Mouse (Mus musculus): Measurements from ENCODE around the gene Wdr27. TPM values are rescaled to one million over a fixed set of nuclear protein-coding genes. Genes with fewer than 3 reads are reported as not detected.
"Not testable (repeated sequence)": the region's sequence is repeated elsewhere in the genome, so short reads cannot be mapped to it uniquely, and the experiment has no call there.

Gene Wdr27
- total RNA-seq, 2 experiments from 2014 or later, result 3.1 to 3.7 TPM

DNA sequence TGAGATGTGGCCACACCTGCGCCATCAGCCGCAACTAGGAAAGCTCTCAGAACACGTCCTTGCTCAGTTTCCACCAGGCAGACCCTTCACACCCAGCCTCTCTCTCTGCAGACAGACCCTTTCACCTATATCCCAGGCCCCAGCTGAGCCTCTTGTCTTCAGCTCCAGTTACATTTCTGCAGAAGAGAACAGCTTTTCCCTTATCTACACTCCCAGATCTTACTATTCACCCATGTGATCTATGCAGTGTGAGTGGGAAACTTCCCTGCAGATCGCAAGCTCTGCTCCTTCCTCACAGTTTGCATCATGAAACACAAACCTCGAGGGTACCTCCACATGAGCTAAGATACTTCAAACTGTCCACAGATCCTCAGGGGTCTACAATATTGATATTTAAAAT, 11.5 kb downstream of the Wdr27 start:
- no peak for DNase-seq (ENCODE audit: low spot score in 2 of 2)

DNA sequence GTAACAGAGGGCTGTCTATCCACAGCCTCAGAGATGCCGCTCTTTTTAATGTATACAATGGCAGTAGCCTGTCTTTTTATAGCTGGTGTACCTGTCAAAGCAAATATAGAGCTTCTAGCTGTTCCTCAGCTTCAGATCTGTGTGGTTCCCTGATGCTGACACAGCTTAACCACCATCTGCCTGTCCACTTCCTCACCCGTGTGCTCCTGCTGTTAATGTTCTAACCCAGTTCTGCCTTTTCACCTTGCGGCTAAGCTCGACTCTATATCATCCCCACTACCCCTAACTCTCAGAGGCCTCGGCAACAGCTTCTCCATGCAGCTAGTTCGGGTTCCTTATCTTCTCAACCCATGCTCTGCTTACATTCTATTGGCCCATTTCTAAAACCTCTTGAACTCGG, 12.3 kb downstream of the Wdr27 start:
- no peak for DNase-seq (ENCODE audit: low spot score in 2 of 2)

GRCm38 (mm10) chr17:14928631-14929030, 14.3 kb downstream of the Wdr27 start:
- DNase-seq (ENCODE audit: low spot score in 2 of 2), result no peak

GRCm38 (mm10) chr17:14927644-14928218, 15.2 kb downstream of the Wdr27 start:
- no peak for DNase-seq (ENCODE audit: low spot score in 2 of 2)

DNA sequence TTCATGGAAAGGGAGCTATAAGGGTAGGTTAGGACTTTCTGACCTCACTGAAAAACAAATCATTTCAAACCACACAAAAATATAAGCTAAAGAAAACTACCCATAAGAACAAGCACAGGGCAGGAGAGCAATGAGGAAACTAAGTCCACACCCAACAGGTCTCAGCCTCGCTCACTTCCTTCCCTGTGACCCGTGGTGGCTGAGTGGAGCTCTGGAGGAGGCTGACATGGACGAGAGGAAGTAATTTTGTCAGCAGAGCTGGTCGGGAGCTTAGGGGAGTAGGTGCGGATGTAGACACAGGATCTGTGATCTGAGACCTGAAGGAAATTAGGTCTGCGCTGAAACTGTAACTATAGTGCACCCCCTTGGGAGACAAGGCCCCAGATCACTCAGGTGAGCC, 21.4 kb downstream of the Wdr27 start:
- no peak for DNase-seq (ENCODE audit: low spot score in 2 of 2)

- DNase-seq (ENCODE audit: low spot score in 2 of 2), result no peak
These were observed 25.1 kb downstream of the Wdr27 start for GRCm38 (mm10) chr17:14917866-14918265.

DNA sequence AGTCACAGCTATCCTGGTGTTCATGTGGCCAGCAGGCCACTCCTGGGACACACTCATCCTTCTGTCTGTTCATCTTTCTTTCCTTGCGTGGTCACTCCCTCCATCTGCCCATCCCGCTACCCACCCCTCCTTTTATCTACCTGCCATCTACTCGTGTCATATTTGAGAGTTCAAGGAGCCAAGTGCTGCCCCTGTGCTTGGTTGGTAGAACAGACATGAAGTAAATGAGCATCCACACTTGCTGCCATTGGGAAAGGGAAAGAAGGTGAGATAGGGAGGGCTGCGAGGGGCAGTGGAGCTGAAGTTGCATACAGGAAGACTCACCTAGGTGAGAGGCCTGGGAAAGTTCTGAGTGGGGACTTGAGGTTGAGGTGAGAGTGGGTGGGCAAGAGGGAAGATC, 28.6 kb downstream of the Wdr27 start:
- DNase-seq (ENCODE audit: low spot score in 2 of 2), result no peak

DNA sequence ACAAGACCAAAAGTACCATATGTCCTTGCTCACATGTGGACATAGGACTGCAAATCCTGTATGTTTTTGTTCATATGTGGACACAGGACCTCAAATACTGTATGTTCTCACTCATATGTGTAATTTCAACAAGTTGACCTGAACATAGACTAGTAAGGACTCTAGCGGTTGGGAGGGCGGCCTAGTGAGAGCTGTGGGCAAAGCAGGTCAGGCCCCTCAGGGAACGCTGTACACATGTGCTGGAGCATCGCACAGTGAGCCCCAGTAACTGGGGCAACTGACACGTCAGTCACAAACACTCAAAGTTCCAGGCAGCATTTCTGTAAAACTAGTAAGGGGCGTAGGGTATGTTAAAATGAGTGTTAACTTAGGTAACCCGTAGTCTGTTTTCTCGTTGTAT, 30.0 kb downstream of the Wdr27 start:
- DNase-seq (ENCODE audit: low spot score in 2 of 2), result no peak

- no peak for DNase-seq (ENCODE audit: low spot score in 2 of 2)
These were observed 30.5 kb downstream of the Wdr27 start for GRCm38 (mm10) chr17:14912420-14912819.

DNA sequence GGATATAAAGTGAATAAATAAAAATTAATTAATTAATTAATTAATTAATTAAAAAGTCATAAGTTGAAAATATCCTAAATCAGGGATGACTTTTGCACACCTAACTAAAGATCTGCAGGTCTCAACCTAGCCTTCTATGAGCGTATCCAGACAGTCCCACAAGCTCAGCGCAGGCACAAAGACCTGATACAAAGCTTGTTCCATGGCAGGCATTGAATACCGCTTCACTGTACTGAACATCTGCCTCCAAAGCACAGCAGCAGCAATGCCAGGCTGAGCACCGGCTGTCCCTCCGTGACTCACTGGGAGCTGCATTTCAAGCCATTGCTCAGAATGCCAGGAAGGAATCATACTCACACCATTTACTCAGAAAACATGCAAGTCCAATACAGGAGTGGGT, 32.2 kb downstream of the Wdr27 start:
- peak in 1 of 2 experiments; percentile 13 for DNase-seq (ENCODE audit: low spot score in 2 of 2)

GRCm38 (mm10) chr17:14909331-14909730, 33.6 kb downstream of the Wdr27 start:
- DNase-seq (ENCODE audit: low spot score in 2 of 2), result no peak

DNA sequence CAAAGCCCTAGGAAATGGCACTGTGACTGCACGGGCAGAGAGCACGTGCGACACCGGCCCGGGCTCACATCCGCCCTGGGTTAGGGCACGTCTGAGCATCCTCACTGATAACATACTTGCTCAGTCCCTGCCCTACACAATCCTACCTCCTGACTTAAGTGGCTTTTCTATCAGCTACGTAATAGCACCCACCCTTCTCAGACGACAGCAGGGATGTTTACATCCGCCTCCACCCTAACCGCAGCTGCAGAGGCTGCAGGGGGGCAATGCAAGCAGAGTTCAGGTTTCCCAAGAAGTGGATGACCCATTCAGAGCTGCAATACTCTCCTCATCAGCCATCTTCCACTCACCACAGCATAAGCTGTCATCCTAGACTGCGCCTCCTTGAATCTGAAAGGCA, 35.8 kb downstream of the Wdr27 start:
- no peak for DNase-seq (ENCODE audit: low spot score in 2 of 2)

- no peak for DNase-seq (ENCODE audit: low spot score in 2 of 2)
These were observed 36.3 kb downstream of the Wdr27 start for GRCm38 (mm10) chr17:14906611-14907010.

DNA sequence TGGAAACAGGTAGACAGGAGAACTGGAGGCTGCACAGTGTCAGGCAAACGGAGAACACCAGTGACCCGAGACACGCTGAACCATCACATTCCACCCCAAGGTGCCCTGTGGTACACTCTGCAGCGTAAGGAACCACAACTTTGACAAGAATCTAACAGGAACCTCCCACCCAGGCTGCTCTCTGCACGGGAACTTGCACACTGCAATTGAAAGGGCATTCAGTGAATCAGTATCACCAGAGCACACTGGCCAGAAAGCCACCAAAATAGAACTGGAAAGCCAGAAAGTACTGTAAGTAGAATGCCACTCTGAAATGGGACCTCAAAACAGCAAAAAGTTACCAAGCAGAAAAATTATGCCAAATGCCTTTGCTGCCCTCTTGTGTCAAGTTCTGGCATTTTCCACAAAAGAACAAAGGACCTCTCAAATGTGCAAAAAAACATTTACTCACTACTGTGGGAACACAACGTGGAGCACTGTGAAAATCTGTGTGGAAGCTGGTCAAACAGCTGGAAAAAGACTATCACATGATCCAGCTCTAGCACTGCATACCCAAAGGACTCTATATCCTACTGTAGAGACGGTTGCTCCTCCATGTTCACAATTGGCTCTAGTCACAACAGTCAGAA, 38.2 kb downstream of the Wdr27 start:
- DNase-seq (ENCODE audit: low spot score in 2 of 2), result peak; percentile 56 to 91

- DNase-seq (ENCODE audit: low spot score in 2 of 2), result no peak
These were observed 38.8 kb downstream of the Wdr27 start for GRCm38 (mm10) chr17:14904206-14904605.

- DNase-seq (ENCODE audit: low spot score in 2 of 2), result no peak
These were observed 39.7 kb downstream of the Wdr27 start for GRCm38 (mm10) chr17:14903212-14903611.

DNA sequence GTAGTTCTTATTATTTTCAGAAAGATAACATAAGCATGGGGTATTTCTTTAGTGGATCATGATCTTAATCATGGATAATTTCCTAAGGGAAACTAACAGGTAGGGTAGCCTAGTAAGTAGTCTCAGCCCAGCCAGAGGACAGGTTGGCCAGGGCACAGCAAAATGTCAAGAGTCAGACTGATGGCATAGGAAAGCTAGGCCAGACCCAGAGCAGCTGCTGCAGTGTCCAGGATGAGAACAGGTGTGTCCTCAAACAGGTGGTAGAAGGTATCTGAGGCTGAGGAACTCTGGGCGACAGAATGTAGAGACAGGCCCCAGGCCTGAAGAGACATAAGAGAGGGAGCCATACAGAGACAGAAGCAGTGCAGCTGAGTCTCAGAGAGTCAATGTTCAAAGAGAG, 44.0 kb downstream of the Wdr27 start:
- DNase-seq (ENCODE audit: low spot score in 2 of 2), result no peak

GRCm38 (mm10) chr17:14895058-14895457, 47.9 kb downstream of the Wdr27 start:
- DNase-seq (ENCODE audit: low spot score in 2 of 2), result not testable (repeated sequence)

DNA sequence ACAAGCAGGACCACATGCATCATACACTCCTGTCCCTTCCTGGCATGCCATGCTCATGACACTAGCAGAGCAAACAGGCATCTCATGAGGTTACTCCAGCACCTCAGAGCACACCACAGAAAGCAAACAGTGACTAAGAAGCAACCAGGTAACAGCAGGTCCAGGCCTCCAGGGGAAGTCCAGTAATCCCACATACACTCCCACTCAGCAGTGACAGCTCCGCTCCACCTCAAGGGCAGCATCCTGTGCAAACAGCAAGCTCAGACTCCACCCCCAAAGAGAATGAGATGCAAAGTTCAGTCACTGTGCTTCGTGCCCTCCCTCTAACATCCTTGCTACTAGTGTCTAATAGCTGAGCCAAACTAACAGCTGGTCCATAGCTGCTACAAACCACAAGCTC, 56.0 kb downstream of the Wdr27 start:
- no peak for DNase-seq (ENCODE audit: low spot score in 2 of 2)

DNA sequence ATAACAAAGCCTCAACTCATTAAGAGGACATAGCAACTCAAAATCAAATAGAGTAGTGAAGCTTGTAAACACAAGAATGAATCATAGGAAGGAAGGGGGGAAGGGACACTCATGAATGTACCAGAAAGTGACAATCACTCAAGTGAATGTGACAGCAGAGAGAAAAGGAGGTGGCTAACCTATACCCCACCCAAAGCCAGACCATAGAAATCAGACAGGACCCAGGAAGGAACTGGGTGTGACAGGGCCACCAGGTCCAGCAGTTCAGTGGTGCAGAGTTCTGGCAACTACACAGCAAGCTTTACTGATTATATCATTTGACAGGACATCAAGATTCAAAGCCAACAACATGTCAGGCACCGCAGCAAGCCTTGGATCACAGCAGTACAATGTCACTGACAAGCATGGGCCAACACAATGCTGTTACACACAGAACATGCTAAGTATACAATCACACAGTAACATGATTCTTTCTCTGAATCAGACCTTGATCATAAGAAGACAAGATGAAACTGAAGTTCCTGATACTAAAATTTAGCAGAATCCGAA, 68.2 kb downstream of the Wdr27 start:
- no peak for DNase-seq (ENCODE audit: low spot score in 2 of 2)

- no peak for DNase-seq (ENCODE audit: low spot score in 2 of 2)
These were observed 82.7 kb downstream of the Wdr27 start for GRCm38 (mm10) chr17:14860220-14860619.

GRCm38 (mm10) chr17:14847709-14848108, 95.2 kb downstream of the Wdr27 start:
- DNase-seq (ENCODE audit: low spot score in 2 of 2), result no peak

GRCm38 (mm10) chr17:14846880-14847279, 96.1 kb downstream of the Wdr27 start:
- no peak for DNase-seq (ENCODE audit: low spot score in 2 of 2)

All from layer of hippocampus, adult 18-20 months (tissue).